Mouse (Mus musculus) liver, adult 2 months (tissue): ENCODE results near the gene Mrps26.

Experiments used
- CTCF ChIP-seq: fragments of 200-500 bp; IDR thresholded peaks from 2 replicates; pipeline ENCODE4 v1.5.1; 2011; ENCODE audit warnings: low read depth, low read length, control low read depth
- POLR2A ChIP-seq: fragments of 200-500 bp; IDR thresholded peaks from 2 replicates; pipeline ENCODE4 v1.6.1; 2011; ENCODE audit warnings: low read length, control low read depth; ENCODE audit not compliant: insufficient read depth; ENCODE audit errors: extremely low read depth

DNA sequence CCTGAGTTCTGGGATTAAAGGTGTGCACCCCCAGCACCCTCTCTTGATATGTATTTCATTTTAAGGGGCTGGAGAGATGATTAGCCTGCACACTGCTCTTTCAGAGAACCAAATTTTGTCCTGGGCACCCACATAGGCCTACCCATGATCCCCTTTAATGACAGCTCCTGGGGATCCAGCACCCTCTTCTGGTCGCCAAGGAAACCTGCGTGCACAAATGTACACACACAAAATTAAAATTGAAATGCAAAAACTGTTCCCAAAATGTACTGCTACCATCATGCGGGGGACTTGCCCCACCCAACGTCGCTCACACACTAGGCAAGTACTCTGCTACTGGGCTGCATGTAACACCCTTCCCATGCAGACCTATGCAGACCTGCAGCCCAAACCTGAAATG, 11.4 kb downstream of the Mrps26 start:
- TF ChIP-seq CTCF (no peak), POLR2A (no peak)
